Mouse (Mus musculus) telencephalon, adult 2 months (tissue): Measurements from ENCODE around the gene Tpst1.

Experiments used
- DNase-seq: peaks from one replicate; pipeline ENCODE4 v3.0.0-alpha.2; 2011; ENCODE audit warnings: low read depth, low spot score

Tpst1 gene

GRCm38 (mm10) chr5:130185312-130185711 is 112.2 kb downstream of the Tpst1 start:
- no peak for DNase-seq
